Mouse (Mus musculus) heart, embryonic 16.5 days (tissue): Measurements from ENCODE around the gene Adh5. TPM values are rescaled to one million over a fixed set of nuclear protein-coding genes. Genes with fewer than 3 reads are reported as not detected.

Experiments used
- ATAC-seq: fragments of 200-750 bp; cut with Nextera tagmentation; replicated peaks from 2 replicates; pipeline ENCODE4 v1.8.0; 2017; ENCODE audit warnings: moderate number of reproducible peaks; ENCODE audit not compliant: insufficient read depth, low FRiP score; ENCODE audit errors: extremely low read depth
- H3K27ac ChIP-seq: fragments of 300-500 bp; sonication (generic); 2 replicates; pipeline ENCODE4 v1.5.1; 2014; ENCODE audit warnings: mild to moderate bottlenecking, low read length, control low read depth, moderate library complexity
- H3K27me3 ChIP-seq: fragments of 300-500 bp; sonication (generic); 2 replicates; pipeline ENCODE4 v1.6.1; 2014; ENCODE audit warnings: low read length, mixed read lengths; ENCODE audit not compliant: control insufficient read depth, insufficient read depth
- H3K36me3 ChIP-seq: fragments of 300-500 bp; sonication (generic); 2 replicates; pipeline ENCODE4 v1.6.1; 2014; ENCODE audit not compliant: control insufficient read depth, insufficient read depth
- H3K4me1 ChIP-seq: fragments of 300-500 bp; sonication (generic); 2 replicates; pipeline ENCODE4 v1.6.1; 2014; ENCODE audit warnings: low read length, mixed read lengths; ENCODE audit not compliant: control insufficient read depth, insufficient read depth
- H3K4me2 ChIP-seq: fragments of 300-500 bp; sonication (generic); 2 replicates; pipeline ENCODE4 v1.6.1; 2014; ENCODE audit warnings: low read depth, mild to moderate bottlenecking, control low read depth, low read length
- H3K4me3 ChIP-seq: fragments of 300-500 bp; sonication (generic); 2 replicates; pipeline ENCODE4 v1.5.1; 2014; ENCODE audit warnings: mild to moderate bottlenecking, control low read depth, low read length
- H3K9ac ChIP-seq: fragments of 300-500 bp; sonication (generic); 2 replicates; pipeline ENCODE4 v1.6.1; 2014; ENCODE audit warnings: low read length, control low read depth
- H3K9me3 ChIP-seq: fragments of 300-500 bp; sonication (generic); replicated peaks from 2 replicates; pipeline ENCODE4 v1.6.1; 2016; ENCODE audit warnings: low read length; ENCODE audit not compliant: control insufficient read depth
- WGBS: fragments of 180-500 bp; shearing (Covaris S2); extraction: QIAGEN DNeasy Blood & Tissue Kit; methylation state at CpG from one replicate; pipeline ENCODE4 v1.1.7; 2014; 5-methylcytosine and 5-hydroxymethylcytosine counted together
- polyA plus RNA-seq: library from polyadenylated mRNA; unstranded; fragments of >200 nt; fragmentation: Nextera tagmentation; extraction: Ambion mirVana; gene quantifications from 2 replicates; pipeline ENCODE4 v1.2.1, GENCODE M21; 2015

Gene Adh5
- polyA plus RNA-seq, 1 experiment from 2014 or later = 191 TPM

DNA sequence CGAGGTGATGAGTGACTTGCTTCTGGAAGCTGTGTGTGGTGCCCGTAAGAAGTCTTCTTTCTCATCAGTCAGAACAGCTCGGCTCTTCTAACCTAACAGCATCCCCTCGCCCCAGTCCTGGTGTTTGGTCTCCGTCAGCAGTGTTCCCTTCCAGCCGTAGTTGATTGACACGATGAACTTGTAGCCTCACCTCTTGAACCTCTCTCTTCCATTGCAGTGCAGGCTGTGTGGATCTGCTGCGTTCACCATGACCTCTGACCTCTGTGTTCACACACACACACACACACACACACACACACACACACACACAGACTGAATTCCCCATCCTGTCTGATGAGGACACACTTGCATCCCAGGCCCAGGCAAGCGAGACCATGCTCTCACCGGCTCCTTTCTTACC is 9.3 kb downstream of the Adh5 start:
- Histone ChIP-seq H3K4me3 (no peak overlapping the region), H3K27ac (no peak overlapping the region), H3K4me1 (peaks cover 3% of the 10 kb centered on the region), H3K36me3 (peaks cover 62% of the 10 kb centered on the region), H3K4me2 (no peak overlapping the region), H3K27me3 (no peaks in the 10 kb centered on the region), H3K9me3 (no peaks in the 10 kb centered on the region), H3K9ac (no peak overlapping the region)
- 80% methylated on average over 10 of the region's 10 CpGs for WGBS
- ATAC-seq = no peak; the same call in 1 of the 2 replicates

DNA sequence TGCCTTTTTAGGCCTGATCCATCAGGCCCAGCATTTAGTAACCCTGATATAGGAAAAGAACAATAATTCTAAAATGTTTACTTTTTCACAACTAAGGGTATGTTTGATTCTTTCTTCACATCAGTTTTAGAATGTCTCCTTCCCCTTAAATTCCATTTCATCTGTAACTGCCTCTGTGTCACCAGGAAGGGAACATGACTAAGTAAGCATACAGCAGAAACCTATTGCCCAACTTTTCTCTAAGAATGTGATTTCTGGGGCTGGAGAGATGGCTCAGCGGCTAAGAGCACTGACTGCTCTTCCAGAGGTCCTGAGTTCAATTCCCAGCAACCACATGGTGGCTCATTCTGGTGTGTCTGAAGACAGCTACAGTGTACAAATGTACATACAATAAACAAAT is 11.3 kb downstream of the Adh5 start:
- Histone ChIP-seq H3K36me3 (peaks cover 69% of the 10 kb centered on the region), H3K4me2 (no peak overlapping the region), H3K4me3 (no peak overlapping the region), H3K9ac (no peak overlapping the region), H3K27me3 (no peaks in the 10 kb centered on the region), H3K9me3 (no peaks in the 10 kb centered on the region), H3K4me1 (no peaks in the 10 kb centered on the region), H3K27ac (no peak overlapping the region)
- no peak for ATAC-seq
- WGBS = 94% methylated on average over 1 of the region's 1 CpGs

DNA sequence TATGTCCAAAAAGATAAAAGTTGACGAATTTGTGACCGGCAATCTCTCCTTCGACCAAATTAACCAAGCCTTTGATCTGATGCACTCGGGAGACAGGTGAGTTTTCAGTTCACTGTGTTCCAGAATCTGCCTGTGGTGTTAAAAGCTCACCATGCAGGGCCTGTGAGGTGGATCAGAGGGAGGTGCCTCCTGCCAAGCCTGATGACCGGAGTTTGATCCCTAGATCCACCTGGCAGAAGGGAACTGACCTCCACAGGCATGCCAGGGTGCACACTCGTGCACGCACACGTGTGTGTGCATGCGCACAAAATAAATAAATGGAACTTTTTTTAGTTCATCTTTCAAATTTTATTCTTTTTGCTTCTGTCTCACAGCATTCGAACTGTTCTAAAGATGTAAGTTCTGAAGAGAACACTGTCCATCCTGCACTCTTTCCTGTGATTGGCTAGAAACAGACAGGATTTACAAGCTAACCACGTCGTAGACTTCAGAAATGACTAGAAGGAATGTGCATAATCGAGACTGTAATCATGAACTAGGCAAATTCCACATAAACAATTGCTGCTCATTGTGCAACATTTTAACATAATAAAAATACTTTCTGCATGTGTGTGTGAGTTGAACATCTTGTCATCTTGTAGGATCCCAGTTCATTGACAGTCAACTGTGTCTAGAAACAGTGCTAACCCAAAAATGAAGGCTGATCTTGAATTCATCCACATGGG is 12.0 kb downstream of the Adh5 start:
- peaks cover 75% of the 10 kb centered on the region for H3K36me3 ChIP-seq
- no peak for ATAC-seq

DNA sequence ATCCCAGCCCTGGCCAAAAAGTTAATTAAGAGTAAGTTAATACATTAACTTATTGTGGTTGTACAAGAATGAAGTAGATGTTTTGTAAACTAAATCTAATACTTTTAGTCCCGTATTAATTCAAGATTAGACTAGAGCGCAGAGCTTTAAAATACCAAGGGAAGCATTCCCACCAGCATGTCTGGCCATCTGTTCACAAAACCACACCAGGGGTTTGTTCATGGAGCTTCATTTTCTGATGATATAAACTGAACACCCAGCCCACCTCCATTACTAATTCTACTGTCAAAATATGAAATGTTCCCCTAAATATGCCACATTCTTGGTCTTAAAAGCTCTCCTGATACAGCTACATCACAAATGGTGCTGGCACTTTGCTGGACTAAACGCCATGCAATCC is 15.5 kb downstream of the Adh5 start:
- Histone ChIP-seq H3K4me1 (no peaks in the 10 kb centered on the region), H3K27me3 (no peaks in the 10 kb centered on the region), H3K9ac (no peak overlapping the region), H3K9me3 (no peaks in the 10 kb centered on the region), H3K36me3 (peaks cover 71% of the 10 kb centered on the region), H3K4me3 (no peak overlapping the region), H3K4me2 (no peak overlapping the region), H3K27ac (no peak overlapping the region)
- 95% methylated on average over 3 of the region's 3 CpGs for WGBS
- no peak for ATAC-seq

More for the DNA sequence above, 12.0 kb downstream of the Adh5 start:
- Histone ChIP-seq H3K4me2 (no peak overlapping the region), H3K9ac (no peak overlapping the region), H3K27me3 (no peaks in the 10 kb centered on the region), H3K9me3 (no peaks in the 10 kb centered on the region), H3K4me3 (no peak overlapping the region), H3K27ac (no peak overlapping the region), H3K4me1 (no peaks in the 10 kb centered on the region)
- whole genome bisulfite sequencing = 89% methylated on average over 13 of the region's 13 CpGs

DNA sequence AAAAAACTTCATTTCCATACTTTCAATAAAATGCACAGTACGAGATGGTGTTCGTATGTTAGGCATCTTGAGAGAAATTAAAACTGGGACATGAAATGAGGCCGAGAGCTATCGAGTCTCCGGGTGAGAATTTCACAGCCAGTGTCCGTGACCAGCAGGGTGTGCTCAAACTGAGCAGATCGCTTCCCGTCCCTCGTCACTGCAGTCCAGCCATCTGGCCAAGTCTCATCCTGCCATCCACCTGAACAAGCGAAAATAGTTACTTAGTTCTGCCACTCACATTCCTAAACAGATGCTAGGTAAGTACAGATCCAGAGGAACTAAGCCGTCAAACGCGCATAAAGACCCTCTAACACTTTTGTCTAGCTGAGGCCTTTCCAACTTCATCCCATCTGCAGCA is 17.4 kb downstream of the Adh5 start:
- 82% methylated on average over 13 of the region's 13 CpGs for WGBS
- H3K4me1 ChIP-seq = no peaks in the 10 kb centered on the region
- no peak overlapping the region for H3K4me3 ChIP-seq
- no peak for ATAC-seq
- H3K36me3 ChIP-seq = peaks cover 68% of the 10 kb centered on the region
- H3K27ac ChIP-seq = no peak overlapping the region
- no peaks in the 10 kb centered on the region for H3K9me3 ChIP-seq
- no peak overlapping the region for H3K9ac ChIP-seq
- no peaks in the 10 kb centered on the region for H3K27me3 ChIP-seq
- no peak overlapping the region for H3K4me2 ChIP-seq

DNA sequence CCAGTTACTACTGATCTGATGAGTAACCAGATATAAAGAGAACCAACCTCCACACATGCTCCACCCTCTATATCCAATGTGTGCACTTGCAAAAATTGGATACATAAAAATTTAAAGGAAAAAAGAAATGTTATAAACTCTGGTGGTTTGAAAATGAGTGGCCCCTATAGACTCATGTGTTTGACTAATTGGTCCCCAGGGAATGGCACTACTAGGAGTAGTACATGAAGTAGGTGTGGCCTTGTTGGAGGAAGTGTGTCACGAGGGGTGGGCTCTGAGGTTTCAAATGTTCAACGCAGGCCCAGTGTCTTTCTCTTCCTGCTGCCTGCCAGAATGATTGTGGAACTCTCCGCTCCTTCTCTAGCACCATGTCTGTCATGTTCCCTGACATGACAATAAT is 18.9 kb downstream of the Adh5 start:
- ATAC-seq = no peak
- Histone ChIP-seq H3K9ac (no peak overlapping the region), H3K36me3 (peaks cover 68% of the 10 kb centered on the region), H3K9me3 (no peaks in the 10 kb centered on the region), H3K27me3 (no peaks in the 10 kb centered on the region), H3K4me2 (no peak overlapping the region), H3K27ac (no peak overlapping the region), H3K4me1 (no peaks in the 10 kb centered on the region), H3K4me3 (no peak overlapping the region)
- WGBS = 98% methylated on average over 3 of the region's 3 CpGs

DNA sequence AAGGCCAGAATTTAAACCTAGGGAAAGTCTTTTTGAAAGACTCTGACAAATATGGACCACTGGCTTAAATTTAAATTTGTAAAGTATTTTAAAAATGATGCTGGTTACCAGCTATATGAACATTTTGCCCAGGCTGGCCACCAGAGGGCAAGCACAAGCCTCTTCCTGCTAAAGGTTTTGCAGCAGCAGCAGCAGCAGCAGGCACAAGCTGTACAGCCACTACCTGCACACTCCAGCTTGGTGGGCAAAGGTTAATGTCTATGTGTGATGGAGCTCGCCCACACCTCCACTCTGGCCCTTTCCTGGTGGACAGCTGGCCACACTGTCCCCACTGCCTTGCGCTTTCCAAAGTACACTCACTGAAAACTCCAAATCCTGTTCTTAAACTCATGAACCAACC is 20.2 kb downstream of the Adh5 start:
- 78% methylated on average over 2 of the region's 2 CpGs for WGBS

DNA sequence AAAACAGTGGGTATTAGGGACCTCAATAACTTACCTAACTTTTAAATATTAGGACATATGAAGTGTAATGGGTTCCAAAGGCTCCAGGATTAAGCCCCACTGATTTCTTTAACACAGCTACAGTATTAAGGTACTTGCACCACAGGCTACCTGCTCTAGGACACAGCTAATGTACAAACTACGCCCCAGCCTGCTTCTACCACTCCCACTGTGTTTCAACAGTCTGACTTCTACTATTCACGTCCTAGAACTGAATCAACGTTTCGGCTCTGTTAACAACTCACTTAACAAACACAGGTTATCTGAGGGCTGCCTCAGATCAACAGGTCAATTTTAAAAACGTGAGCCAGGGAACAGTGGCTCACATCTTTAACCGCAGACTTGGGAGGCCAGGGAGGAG is 20.9 kb downstream of the Adh5 start:
- Histone ChIP-seq H3K9me3 (no peaks in the 10 kb centered on the region), H3K4me2 (no peak overlapping the region), H3K4me1 (no peaks in the 10 kb centered on the region), H3K4me3 (no peak overlapping the region), H3K36me3 (peaks cover 68% of the 10 kb centered on the region), H3K27ac (no peak overlapping the region), H3K27me3 (no peaks in the 10 kb centered on the region), H3K9ac (no peak overlapping the region)
- no peak for ATAC-seq
- WGBS = 78% methylated on average over 6 of the region's 6 CpGs

More for the DNA sequence above, 20.2 kb downstream of the Adh5 start:
- H3K4me1 ChIP-seq = no peaks in the 10 kb centered on the region
- H3K27ac ChIP-seq = no peak overlapping the region
- no peak overlapping the region for H3K9ac ChIP-seq
- H3K4me2 ChIP-seq = no peak overlapping the region
- ATAC-seq = no peak; the same call in 1 of the 2 replicates
- no peaks in the 10 kb centered on the region for H3K9me3 ChIP-seq
- no peaks in the 10 kb centered on the region for H3K27me3 ChIP-seq
- no peak overlapping the region for H3K4me3 ChIP-seq
- peaks cover 68% of the 10 kb centered on the region for H3K36me3 ChIP-seq

DNA sequence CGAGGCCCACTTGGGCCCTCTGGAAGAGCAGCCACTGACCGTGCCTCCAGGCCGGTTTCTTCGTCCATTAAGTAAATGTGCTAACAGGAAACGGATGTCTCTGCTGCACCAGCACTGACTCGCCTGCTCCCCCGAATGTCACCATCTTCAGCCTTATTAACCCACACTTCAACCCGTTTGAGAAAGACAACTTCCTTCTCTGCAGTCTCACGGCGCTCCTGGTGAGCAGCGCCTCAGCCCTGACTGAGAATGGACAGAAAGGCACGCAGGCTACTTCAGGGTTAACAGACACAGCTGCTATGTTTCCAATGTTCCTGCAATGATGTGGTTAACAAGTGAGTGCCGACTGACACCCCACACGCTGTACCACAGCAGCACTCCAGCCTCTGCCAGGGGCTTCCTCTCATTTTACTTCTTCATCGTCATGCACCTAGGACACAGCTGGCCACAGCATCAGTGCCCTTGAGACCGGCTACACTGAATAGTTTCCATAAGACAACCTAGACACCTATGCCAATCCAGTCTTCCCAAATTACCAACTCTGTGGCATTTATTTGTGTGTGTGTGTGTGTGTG is 21.8 kb downstream of the Adh5 start:
- ATAC-seq = no peak
- no peak overlapping the region for H3K4me2 ChIP-seq

More for the DNA sequence above, 21.8 kb downstream of the Adh5 start:
- no peak overlapping the region for H3K4me3 ChIP-seq
- H3K36me3 ChIP-seq = peaks cover 68% of the 10 kb centered on the region
- H3K9me3 ChIP-seq = no peaks in the 10 kb centered on the region
- WGBS = 70% methylated on average over 16 of the region's 16 CpGs
- H3K27me3 ChIP-seq = no peaks in the 10 kb centered on the region
- H3K9ac ChIP-seq = no peak overlapping the region
- H3K4me1 ChIP-seq = no peaks in the 10 kb centered on the region
- H3K27ac ChIP-seq = no peak overlapping the region
